Mouse (Mus musculus) c-Kit-positive CD71-positive TER-119-positive erythroid progenitor cells, embryonic 14.5 days (primary cell): Measurements from ENCODE around the gene Tet1.
"Not testable (repeated sequence)": the region's sequence is repeated elsewhere in the genome, so short reads cannot be mapped to it uniquely, and the experiment has no call there.

Experiments
- DNase-seq: peaks from one replicate; pipeline ENCODE4 v3.0.0-alpha.2; 2013; ENCODE audit warnings: low spot score

Gene Tet1

DNA sequence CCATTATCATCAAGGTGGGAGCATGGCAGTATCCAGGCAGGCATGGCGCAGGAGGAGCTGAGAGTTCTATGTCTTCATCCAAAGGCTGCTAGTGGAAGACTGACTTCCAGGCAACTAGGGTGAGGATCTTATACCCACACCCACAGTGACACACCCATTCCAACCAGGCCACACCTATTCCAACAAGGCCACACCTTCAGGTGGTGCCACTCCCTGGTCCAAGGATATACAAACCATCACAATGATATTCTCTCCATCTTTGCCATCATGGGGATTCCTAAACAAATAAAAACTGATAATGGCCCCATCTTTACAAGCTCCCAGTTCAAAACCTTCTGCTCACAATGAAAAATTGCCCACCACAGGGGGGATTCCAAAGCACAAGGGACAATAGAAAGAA, at the start of gene Tet1:
Gene Tet1, minus strand, starts transcription at position 101 of the 400 bp plus-strand sequence.
- DNase-seq = not testable (repeated sequence)

DNA sequence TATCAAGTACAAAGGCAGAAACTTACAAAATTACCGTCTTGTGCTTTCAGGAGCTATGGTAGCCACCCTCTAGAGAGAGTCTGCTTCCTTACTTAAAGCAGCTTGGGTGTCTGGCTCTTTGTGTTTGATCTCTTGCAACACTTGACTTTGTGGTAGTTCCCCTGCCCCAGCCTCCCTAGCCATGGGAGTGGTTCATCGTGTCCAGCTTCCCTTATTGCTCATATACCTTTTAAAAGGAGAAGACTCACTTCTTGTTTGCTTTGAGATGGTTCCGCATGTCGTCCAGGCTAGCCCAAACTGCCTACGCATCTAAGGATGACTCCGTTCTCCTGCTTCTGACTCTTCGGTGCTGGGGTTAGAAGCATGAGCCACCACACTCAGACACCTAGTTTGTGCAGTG, 39.8 kb upstream of the Tet1 start:
- DNase-seq = no peak

DNA sequence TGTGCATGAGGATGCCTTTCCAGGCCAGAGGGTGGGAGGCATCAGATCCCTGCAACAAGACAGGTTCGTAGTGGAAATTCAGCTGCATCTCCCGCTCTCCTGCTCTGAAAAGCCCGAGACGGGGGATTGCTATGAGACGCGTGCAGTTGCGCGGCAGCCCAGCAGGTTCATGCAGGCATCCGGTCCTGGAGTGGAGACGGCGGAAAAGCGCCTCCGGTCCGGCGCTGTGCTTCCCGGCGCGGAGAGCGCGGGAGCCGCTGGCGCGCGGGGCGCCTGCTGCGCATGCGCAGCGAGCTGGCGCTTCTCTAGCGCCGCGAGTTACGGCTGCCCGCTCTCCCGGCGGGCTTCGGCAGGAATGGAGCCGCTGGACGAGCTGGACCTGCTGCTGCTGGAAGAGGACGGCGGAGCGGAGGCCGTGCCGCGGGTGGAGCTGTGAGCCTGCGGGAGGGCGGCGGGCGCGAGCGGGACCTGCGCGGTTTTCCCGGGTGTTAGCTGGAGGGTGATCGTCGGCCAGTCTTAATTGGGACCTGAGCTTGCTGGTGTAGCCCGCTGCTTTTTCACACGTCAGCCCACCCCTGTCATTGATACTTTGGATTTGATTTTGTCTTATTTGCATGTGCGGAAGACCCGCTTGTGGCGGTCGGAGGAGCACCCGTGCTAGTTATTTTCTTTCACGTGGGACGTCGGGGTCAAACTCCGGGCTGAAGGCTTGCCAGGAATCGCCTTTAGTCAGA, 38.1 kb upstream of the Tet1 start, which contains the start of gene Dna2:
Gene Dna2, plus strand, starts transcription at position 289 of the 734 bp plus-strand sequence.
- DNase-seq = peak; percentile 77

DNA sequence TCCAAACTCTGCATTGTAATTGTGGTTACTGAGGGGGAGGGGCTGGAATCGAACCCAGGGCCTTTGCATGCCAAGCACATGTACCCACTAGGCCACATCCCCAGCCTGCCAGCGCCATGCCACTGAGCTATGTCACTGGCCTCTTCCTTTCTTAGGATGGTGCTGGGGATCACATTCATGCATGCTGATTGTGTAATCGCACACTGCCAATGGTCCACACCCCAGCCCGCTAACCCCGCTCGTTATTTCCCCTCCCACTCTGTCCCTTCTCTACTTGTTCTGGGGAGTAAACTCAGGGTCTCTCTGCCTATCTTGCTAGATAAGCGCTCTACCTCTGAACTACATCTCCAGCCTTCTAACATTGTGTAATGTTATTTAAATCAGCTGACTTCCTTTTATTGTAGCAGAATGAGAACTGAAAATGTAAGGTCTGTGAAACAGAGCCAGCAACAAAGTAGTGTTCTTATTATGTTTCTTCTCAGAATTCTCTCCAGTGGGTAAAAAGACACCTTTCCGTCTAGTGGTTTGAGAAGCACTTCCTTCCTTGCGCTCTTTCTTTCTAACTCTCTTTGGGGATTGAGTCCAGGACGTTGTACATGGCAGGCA, 36.3 kb upstream of the Tet1 start:
- peak; percentile 63 for DNase-seq

DNA sequence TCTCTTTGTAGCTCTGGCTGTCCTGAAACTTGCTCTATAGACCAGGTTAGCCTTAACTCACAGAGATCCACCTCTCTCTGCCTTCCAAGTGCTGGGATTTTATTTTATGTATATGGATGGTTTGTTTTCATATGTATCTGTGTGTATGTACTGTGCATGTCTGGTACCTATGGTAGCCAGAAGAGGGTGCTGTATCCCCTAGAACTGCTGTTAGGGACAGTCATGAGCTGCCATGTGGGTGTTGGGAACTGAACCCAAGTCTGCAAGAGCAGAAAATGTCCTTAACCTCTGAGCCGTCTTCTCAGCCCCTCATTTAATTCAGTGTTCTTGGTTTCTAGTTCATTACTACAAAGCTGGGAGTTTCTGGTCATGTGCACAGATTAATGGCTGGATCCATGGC, 23.6 kb upstream of the Tet1 start:
- no peak for DNase-seq

DNA sequence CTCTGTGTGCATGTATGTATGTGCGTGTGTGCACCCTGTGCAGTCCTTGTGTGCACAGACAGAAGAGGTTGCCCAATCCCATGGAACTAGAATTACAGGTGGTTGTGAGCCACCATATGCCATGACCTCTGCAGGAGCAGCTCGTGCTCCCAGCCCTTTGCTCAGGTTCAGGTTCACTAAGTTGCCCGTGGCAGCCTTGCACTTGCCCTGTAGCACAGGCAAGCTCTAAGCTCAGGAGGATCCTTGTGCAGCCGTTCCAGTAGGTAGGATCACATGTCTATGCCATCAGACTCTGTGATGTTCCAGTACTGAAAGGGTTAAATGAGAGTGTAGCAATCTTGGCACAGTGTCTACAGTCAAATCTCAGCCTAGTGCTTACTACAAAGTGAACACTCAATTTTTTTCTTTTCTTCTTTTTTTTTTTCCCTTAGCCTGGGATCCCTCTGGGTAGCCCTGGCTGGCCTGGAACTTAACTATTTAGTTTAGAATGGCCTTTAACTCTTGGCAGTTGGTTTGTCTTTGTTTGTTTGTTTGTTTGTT, 15.4 kb upstream of the Tet1 start:
- DNase-seq = no peak

DNA sequence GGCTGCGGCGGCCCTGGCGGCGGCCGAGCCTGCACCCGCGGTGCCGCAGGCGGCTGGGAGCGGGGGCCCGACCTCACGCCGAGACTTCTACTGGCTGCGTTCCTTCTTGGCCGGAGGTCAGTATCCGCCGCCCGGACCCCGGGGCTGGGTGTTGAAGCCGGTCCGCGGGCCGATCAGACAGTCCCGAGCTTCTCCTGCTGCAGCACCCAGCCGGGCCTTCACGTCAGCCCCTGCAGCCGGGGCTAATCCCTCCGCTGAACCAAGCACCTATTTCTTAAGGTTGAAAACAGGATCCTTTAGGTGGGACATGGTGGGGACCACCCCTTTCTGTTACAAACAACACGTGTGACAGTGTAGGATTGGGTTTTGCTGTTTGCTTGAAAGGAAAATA, 12.0 kb upstream of the Tet1 start:
- DNase-seq = peak; percentile 28

DNA sequence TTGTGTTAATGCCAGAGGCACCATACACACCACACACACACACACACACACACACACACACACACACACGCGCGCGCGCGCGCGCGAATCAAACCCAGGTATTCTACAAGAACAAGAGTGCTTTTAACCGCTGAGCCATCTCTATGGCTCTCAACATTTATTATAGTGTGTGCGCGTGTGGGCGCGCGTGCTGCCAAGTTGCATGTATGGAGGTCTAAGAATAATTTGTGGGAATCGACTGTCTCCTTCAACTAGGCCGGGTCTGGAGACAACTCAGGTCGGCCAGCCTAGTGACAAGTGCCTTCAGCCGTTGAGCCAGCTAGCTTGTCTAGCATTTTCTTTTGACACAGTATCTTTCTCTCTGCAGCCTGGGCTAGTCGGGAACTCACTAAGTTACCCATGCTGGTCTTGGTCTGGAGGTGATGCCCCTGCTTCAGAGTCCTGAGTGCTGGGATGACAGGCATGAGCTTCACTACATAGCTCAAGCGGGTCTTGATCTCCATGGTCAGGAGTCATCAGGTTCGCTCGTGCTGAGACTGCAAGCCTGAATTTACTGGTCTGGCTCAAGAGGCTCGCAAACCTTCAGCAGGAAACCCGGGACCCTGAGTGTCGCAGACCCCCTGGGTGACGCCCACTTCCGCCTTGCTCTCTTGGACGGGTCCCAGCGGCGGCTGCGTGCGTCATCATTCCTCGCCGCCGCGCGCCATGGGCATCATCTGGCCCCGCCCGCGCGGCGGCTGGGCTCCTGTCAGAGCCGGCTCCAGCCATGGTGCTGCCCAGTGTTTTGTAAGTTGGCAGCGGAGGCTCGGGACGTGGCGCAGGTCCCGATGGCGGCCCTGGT, 11.3 kb upstream of the Tet1 start, which contains the start of gene Slc25a16:
Gene Slc25a16, plus strand, starts transcription at position 709 of the 841 bp plus-strand sequence.
- peak; percentile 85 for DNase-seq

DNA sequence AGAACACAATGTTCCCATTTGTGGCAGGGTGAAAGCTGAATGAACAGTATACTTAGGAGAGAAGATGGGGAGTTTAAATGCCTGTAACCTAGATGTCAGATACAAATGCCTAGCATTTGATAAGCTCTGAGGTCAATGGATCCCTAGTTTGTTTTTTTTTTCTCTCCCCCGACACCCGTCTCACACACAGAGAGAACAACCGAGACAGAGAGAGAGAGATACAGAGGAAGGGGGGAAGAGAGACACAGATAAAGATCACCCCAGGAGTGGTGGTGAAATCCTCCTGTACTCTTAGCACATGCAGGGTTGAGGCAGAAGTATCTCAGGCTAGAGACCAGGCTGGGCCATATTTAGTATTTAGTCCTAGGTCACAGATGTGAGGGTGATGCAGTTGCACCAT, 10.2 kb upstream of the Tet1 start:
- no peak for DNase-seq

DNA sequence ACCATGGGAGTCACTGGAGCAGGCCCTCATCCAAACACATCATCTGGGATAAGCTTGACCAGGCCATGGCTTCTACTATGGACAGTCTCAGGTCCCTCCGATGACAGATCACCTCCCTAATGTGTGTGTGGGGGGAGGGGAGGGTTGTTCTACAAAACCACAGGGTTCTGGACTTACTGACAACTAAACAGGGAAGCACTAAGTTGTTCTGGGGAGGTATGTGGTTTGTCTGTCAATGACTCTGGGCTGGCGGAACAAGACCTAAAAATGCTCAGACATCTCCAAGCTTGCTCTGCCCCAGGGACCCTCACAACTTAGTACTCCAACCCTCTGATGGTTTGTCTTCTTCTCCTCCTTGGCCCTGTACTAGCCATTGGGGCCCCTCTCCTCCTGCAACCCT, 2.3 kb upstream of the Tet1 start:
- no peak for DNase-seq

DNA sequence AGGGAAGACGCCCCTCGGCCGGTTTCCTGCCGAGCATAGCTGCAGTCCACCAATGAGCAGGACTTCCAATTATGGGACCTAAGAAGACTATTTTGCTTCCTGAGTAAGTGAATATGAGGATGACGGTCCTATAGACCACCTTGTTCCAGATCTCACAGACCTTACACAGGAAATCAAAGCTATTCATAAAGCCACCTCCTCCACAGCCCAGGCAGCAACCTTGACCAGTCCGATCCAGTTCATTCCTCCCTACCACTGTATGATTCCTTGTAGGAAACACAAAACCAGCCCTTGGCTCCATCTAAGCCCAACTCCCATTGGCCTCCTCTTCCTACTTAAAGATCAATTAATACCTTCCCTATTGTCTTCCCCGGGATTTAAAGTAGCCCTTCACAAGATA, 2.5 kb downstream of the Tet1 start:
- DNase-seq = no peak

DNA sequence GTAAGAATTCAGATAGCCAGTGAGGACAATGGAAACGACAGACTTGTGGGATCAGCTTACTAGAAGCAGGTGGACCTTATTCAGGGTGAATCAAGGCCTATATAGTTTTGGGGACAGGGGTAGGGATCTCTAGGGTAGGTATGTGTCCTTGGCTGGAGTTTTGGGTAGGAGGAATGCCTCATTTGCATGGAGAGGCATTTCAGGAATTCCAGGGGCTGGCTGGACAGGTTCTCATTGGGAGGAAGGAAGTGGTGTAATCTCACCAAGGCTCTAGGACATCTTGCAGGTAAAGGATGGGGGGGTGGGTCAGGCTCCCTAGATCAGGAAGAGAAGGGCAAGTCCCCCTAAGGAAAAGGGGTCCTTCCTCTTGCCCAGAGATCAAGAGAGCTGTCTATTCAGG, 6.0 kb downstream of the Tet1 start:
- DNase-seq = no peak

DNA sequence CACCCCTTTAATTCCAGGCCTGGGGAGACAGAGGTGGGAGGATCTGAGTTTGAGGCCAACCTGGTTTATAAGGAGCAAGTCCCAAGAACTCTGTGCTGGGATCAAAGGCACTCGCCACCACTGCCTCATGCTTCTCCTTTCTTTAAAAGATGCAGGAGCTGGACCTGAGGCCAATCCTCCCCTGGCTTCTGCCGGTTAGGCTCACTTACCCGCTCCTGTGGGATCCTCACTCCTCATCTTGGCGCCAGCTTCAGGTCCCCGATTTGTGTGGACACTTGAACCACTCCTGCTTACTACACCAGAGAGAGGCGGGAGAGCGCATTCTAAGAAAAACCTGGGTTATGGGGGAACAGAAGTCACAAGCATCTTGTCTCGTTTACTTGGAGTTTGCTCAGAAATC, 7.0 kb downstream of the Tet1 start:
- DNase-seq = no peak

DNA sequence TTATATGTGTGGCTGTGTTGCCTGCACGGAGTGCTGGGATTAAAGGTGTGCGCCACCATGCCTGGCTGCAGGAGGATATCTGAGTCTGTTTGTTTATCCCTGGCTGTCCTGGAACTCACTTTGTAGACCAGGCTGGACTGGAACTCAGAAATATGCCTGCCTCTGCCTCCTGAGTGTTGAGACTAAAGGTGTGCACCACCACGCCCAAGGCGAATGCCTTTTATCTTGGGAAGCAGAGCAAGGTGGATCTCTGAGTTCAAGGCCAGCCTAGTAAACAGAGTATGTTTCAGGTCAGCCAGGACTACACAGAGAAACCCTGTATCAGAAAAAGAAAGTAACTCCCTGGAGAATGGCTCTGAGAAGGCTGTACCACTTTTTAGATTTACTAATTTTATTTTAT, 8.7 kb downstream of the Tet1 start:
- no peak for DNase-seq

DNA sequence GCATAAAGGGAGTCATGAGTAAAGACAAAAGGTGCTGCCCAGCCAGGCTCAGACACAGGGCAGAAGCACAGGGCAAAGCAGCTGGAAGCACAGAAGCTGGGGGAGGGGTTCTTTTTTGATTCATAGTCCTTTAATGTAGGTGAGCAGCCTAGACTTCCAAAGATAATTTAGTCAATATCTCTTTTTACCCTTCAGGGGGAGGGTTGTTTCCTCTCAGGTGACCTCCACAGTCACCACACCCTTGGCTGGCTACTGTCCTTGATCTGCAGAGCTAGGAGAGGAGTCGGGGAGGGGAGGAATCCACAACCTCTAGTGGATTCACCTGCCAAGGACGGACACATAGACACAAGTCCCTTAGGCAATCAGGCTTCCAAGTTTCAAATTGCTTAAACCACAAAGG, 10.7 kb downstream of the Tet1 start:
- no peak for DNase-seq

DNA sequence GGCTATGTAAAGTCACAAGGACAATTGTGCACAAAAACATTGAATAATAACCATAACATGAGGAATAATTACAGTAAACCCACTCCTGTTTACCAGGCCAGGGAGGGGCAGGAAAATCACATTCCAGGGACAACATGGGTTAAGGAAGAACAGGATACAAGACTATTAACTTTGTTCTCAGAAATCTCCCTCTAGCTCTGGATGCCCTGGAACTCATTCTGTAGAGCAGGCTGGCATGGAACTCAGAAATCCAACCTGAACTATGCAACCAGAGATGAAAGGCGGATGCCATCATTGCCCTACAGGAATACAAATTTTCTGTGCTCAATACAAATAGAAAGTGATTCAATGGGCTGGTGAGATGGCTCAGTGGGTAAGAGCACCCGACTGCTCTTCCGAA, 11.4 kb downstream of the Tet1 start:
- no peak for DNase-seq

DNA sequence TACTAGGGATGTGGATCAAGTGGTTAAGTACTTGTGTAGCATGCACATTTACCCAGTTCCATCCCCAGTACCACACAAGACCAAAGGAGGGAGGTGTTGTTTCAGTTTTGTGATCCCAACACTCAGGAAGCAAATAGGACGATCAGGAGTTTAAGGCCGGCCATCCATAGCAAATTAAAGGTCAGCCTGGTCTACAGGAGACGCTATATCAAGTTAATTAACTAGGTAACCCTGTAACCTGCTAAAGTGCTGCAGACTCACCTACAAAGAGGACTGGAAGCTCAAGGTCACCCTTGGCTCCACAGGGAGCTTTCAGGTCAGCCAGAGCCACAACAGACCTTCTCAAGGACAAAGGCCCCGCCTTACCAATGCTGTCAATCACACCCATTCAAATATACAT, 12.0 kb downstream of the Tet1 start:
- DNase-seq = no peak

DNA sequence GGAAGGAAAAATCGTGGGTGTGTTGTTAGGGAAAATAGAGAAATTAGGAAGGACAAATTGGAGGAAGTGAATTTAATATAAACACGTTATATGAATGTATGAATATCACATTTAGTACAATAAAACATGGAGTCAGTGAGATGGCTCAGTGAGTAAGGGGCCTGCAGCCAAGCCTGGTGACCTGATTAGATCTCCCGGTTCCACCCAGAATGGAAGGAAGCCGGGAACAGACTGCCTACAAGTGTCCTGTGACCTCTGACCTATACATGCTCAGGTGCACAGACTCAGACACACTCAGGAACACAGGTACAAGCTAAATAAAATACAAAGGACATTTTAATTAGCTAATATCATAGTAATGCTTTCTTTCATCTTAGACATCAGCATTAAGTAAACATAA, 12.8 kb downstream of the Tet1 start:
- no peak for DNase-seq

DNA sequence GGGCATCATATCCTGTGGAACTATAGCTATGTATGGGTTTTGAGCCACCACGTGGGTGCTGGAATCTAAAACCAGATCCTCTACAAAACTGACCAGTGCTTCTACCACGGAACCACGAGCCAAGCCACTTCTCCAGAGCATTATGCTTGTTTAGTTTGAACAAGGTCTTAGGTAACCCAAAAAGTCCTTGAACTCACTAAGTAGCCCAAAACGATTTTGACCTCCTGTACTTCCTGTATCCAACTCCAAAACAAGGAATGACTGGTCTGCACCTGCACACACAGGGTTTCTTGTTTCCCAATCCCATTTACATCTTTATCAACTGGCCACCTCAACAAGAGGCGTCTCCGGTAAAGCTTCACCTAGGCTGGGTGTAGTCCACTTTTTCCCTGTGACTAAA, 13.4 kb downstream of the Tet1 start:
- DNase-seq = no peak

DNA sequence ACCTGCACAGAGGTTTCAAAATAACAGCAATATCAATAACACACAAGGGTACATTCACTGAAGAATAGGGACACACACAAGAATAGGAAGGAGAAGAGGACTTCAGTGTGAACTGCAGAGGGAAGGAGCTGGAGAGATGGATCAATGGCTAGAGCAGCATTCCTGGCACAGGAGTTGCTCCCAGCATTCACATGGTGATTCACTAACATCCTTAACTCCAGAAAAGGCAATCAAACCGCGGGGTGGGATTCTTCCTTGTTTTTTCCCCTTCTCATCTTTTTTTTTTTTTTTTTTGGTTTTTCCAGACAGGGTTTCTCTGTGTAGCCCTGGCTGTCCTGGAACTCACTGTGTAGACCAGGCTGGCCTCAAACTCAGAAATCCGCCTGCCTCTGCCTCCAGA, 14.3 kb downstream of the Tet1 start:
- no peak for DNase-seq

DNA sequence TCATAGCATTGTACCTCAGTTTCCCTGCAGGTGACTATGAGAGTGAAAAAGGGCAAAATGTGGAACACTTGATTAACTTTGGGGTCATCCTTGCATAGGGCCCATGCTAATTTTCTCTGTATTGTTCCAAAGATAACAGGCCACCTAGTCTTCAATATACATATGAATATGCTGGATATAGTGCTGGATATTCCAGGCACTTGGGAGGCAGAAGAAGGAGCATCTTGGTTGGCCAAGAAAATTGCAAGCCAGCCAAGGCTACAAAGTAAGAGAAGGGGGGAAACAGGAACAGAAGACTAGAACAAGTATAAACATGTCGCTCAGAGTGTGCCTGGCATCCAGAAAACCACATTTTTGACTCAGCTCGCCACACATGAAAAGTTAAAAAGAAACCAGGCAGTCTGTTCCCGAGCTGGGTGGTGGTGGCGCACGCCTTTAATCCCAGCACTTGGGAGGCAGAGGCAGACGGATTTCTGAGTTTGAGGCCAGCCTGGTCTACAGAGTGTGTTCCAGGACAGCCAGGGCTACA, 15.4 kb downstream of the Tet1 start:
- DNase-seq = no peak

DNA sequence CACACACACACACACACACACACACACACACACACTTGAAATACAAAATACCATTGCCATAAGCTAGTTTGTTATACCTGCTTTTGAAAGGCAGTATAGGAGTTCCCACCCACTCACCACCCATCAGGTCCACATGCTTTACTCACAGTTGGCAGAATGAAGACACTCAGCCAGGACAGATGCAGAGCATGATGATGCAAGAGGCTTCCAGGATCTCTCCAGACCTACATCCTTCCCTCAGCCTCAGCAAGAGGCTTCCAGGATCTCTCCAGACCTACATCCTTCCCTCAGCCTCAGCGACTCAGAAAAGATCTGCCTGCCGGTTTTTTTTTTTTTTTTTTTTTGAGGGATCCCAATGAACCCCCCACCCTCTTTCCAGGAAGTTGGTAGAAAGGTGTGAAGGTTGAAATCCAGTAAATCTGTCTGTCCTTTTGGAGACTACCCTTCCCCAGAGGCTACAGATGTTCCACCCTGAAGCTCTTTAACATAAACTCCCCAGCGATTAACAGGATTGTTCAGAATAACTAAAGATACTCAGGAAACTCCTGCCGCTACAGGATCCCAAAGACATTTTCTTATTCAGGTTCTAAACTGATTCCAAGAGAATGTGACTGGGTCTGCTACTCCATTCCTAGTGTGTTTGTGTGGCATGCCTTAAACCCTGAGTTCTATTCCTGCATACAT, 16.1 kb downstream of the Tet1 start:
- no peak for DNase-seq
